Mouse (Mus musculus): Measurements from ENCODE around the gene Atf7ip. TPM values are rescaled to one million over a fixed set of nuclear protein-coding genes. Genes with fewer than 3 reads are reported as not detected.

The Atf7ip gene
- total and polyA plus RNA-seq, 3 experiments, result 4.2 to 35.4 (median 29.7) TPM

- Histone ChIP-seq H3K79me2 (replicated peaks; ENCODE audit: control insufficient read depth, extremely low read depth, insufficient read depth, poor library complexity, severe bottlenecking) (no peaks in the 10 kb centered on the region), H3K27me3 (replicated peaks) (no peaks in the 10 kb centered on the region), H3K36me3 (replicated peaks in 1 of 2; ENCODE audit: control insufficient read depth in 1 of 2, insufficient read depth in 1 of 2, low read length in 1 of 2) (no peaks in the 10 kb centered on the region), H3K27ac (ENCODE audit: insufficient read depth, low read depth) (no peak overlapping the region), H3K9ac (ENCODE audit: insufficient read depth, low read depth) (no peak overlapping the region), H3K4me3 (replicated peaks in 1 of 3; ENCODE audit: low read depth in 2 of 3, low read length in 2 of 3, poor library complexity in 1 of 3) (no peak overlapping the region), H3K9me3 (replicated peaks; ENCODE audit: low read length) (peaks cover 8% of the 10 kb centered on the region), H3K4me1 (ENCODE audit: control insufficient read depth in 1 of 2, insufficient read depth in 2 of 2) (peaks cover 23 to 48% of the 10 kb centered on the region in 2 experiments), H3K4me2 (ENCODE audit: insufficient read depth, low read depth, poor library complexity, severe bottlenecking) (no peak overlapping the region)
- in situ Hi-C loops (cut with MboI; ENCODE audit: low pct_ligation_motif_present, low pct_unique_long_range_greater_than_20kb, low sequenced_read_pairs), result no loop called here
- dilution Hi-C loops (cut with MboI; ENCODE audit: extremely low pct_ligation_motif_present, extremely low pct_unique_long_range_greater_than_20kb, low sequenced_read_pairs), result no loop called here
- no peak for DNase-seq (ENCODE audit: extremely low read depth)
- TF ChIP-seq MXI1 (IDR thresholded peaks at IDR 0.05; ENCODE audit: low read depth, low read length) (no peak), CHD2 (IDR thresholded peaks at IDR 0.05; ENCODE audit: low read length) (no peak), PAX5 (IDR thresholded peaks at IDR 0.05; ENCODE audit: low read length) (no peak), CTCF (conservative IDR thresholded peaks at IDR 0.05 in 1 of 2, IDR thresholded peaks at IDR 0.05 in 1 of 2; ENCODE audit: low read depth in 2 of 2, low read length in 2 of 2) (no peak), EP300 (IDR thresholded peaks at IDR 0.05; ENCODE audit: low read length) (no peak)
These were observed 33.2 kb upstream of the Atf7ip start for GRCm38 (mm10) chr6:136472779-136473178.

DNA sequence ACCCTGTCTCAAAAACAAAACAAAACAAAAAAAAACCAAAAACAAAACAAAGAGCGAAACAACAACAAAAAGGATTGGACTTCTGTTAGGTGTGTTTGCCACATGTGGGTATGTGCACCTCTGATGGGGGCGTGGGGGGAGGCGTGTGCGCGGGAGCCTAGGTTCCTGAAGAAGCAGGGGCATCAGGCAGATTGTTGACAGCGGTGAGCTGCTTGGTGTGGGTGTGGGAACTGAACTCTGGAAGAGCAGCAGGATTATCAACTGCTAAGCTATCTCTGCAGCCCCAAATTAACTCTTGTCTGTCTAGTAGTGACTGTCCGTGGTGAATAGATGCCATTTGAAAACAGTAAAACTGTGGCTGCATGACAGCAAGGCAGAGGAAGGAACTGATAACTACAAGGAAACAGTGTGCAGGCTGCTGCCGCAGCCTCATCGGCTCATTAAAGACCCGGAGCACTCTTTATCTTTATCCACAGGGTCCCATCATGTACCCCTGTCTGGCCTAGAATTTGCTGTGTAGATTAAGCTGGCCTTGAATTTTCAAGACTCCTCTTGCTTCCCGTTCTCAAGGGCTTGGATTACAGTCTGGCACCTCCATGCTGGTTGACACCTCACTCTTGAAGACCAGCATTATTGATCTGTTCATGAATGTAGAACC is 32.4 kb upstream of the Atf7ip start:
- Histone ChIP-seq H3K36me3 (replicated peaks in 1 of 2; ENCODE audit: control insufficient read depth in 1 of 2, insufficient read depth in 1 of 2, low read length in 1 of 2) (no peaks in the 10 kb centered on the region), H3K4me3 (replicated peaks in 1 of 3; ENCODE audit: low read depth in 2 of 3, low read length in 2 of 3, poor library complexity in 1 of 3) (no peak overlapping the region), H3K4me2 (ENCODE audit: insufficient read depth, low read depth, poor library complexity, severe bottlenecking) (no peak overlapping the region), H3K27me3 (replicated peaks) (no peaks in the 10 kb centered on the region), H3K9ac (ENCODE audit: insufficient read depth, low read depth) (no peak overlapping the region), H3K79me2 (replicated peaks; ENCODE audit: control insufficient read depth, extremely low read depth, insufficient read depth, poor library complexity, severe bottlenecking) (no peaks in the 10 kb centered on the region), H3K27ac (ENCODE audit: insufficient read depth, low read depth) (no peak overlapping the region), H3K4me1 (ENCODE audit: control insufficient read depth in 1 of 2, insufficient read depth in 2 of 2) (peaks cover 23 to 46% of the 10 kb centered on the region in 2 experiments), H3K9me3 (replicated peaks; ENCODE audit: low read length) (peaks cover 8% of the 10 kb centered on the region)
- in situ Hi-C loops (cut with MboI; ENCODE audit: low pct_ligation_motif_present, low pct_unique_long_range_greater_than_20kb, low sequenced_read_pairs), result no loop called here
- TF ChIP-seq RCOR1 (conservative IDR thresholded peaks at IDR 0.05; ENCODE audit: low read depth, low read length) (no peak), GABPA (IDR thresholded peaks at IDR 0.05; ENCODE audit: insufficient replicate concordance, low read depth, low read length) (no peak), BHLHE40 (IDR thresholded peaks at IDR 0.05; ENCODE audit: low read depth, low read length) (no peak), E2F4 (IDR thresholded peaks at IDR 0.05; ENCODE audit: insufficient replicate concordance, low read depth, low read length) (no peak), ZKSCAN1 (IDR thresholded peaks at IDR 0.05; ENCODE audit: borderline replicate concordance, low read depth, low read length) (no peak), CHD1 (IDR thresholded peaks at IDR 0.05; ENCODE audit: low read depth, low read length) (no peak), MAZ (IDR thresholded peaks at IDR 0.05; ENCODE audit: low read depth, low read length) (no peak), MXI1 (IDR thresholded peaks at IDR 0.05; ENCODE audit: low read depth, low read length) (no peak), USF1 (IDR thresholded peaks at IDR 0.05; ENCODE audit: low read depth, low read length) (no peak), HCFC1 (IDR thresholded peaks at IDR 0.05; ENCODE audit: low read depth, low read length) (no peak), USF2 (conservative IDR thresholded peaks at IDR 0.05; ENCODE audit: low read depth, low read length) (no peak), CHD2 (IDR thresholded peaks at IDR 0.05; ENCODE audit: low read length) (no peak), MEF2A (IDR thresholded peaks at IDR 0.05; ENCODE audit: borderline replicate concordance, low read depth, low read length) (no peak), POLR2AphosphoS2 (IDR thresholded peaks at IDR 0.05; ENCODE audit: low read depth, low read length) (no peak), EP300 (IDR thresholded peaks at IDR 0.05; ENCODE audit: low read length) (no peak), TBP (conservative IDR thresholded peaks at IDR 0.05; ENCODE audit: low read depth, low read length) (no peak), NRF1 (IDR thresholded peaks at IDR 0.05; ENCODE audit: low read depth, low read length) (no peak), ETS1 (conservative IDR thresholded peaks at IDR 0.05; ENCODE audit: low read depth, low read length) (no peak), IRF4 (IDR thresholded peaks at IDR 0.05; ENCODE audit: low read depth, low read length) (no peak), MYC (IDR thresholded peaks at IDR 0.05; ENCODE audit: low read depth, low read length) (no peak)
- dilution Hi-C loops (cut with MboI; ENCODE audit: extremely low pct_ligation_motif_present, extremely low pct_unique_long_range_greater_than_20kb, low sequenced_read_pairs), result no loop called here
- no peak for DNase-seq (ENCODE audit: extremely low read depth)
